Mouse (Mus musculus) brain, embryonic 14.5 days (tissue): ENCODE results near the gene Haus8.

Experiments
- CTCF ChIP-seq: fragments of 200-500 bp; IDR thresholded peaks from 2 replicates; pipeline ENCODE4 v1.5.1; 2012; ENCODE audit warnings: inconsistent platforms, mild to moderate bottlenecking, moderate library complexity, borderline replicate concordance; ENCODE audit not compliant: insufficient read depth, insufficient read length; ENCODE audit errors: extremely low read depth
- POLR2A ChIP-seq: fragments of 200-500 bp; IDR thresholded peaks from 2 replicates; pipeline ENCODE4 v1.6.1; 2012; ENCODE audit warnings: mild to moderate bottlenecking, inconsistent platforms, borderline replicate concordance; ENCODE audit not compliant: poor library complexity, insufficient read depth, insufficient read length, severe bottlenecking; ENCODE audit errors: extremely low read depth

DNA sequence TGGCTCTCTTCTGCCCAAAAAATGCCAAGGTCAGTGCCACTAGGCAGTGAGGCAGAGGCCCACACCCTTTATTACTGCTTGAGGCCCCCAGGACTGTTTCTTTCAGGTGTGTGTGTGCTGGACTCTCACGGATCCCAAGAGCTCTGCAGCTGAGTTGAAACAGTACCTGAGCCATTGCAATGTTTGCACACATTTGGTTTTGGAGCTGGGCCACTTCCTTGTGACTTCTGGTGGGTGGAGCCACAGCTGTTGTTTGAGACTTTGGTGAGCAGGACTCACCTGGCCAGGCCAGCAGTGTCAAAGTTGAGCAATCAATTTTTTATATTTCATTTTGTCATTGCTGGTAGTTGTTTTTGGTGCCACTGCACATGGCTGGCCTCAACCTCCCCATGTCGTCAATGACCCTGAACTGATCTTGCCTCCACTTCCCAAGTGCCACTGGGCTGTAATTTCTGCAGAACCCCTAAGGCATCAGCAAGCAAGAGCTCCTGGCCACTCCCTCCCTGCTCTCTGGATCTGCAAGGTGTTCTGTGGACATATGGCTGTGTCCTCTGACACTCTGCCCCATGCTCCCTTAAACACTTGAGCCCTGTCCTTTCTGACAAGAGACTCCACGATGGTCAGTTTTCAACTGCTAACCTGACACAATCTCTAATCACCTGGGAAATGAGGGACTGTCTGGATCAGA, 16.0 kb downstream of the Haus8 start:
- no peak for TF ChIP-seq POLR2A
- TF ChIP-seq CTCF: no peak
